Mouse (Mus musculus) intestine, embryonic 14.5 days (tissue): Measurements from ENCODE around the gene Fkbp15. TPM values are rescaled to one million over a fixed set of nuclear protein-coding genes. Genes with fewer than 3 reads are reported as not detected.

Experiments used
- ATAC-seq: fragments of 200-750 bp; cut with Nextera tagmentation; replicated peaks from 2 replicates; pipeline ENCODE4 v1.8.0; 2017; ENCODE audit warnings: low read depth, moderate number of reproducible peaks, moderate TSS enrichment, moderate library complexity; ENCODE audit not compliant: low FRiP score, low TSS enrichment
- DNase-seq: peaks from one replicate; pipeline ENCODE4 v3.0.0-alpha.2; 2018; ENCODE audit warnings: low spot score
- H3K27ac ChIP-seq: fragments of 300-500 bp; sonication (generic); 2 replicates; pipeline ENCODE4 v1.5.1; 2014; ENCODE audit warnings: low read depth, mild to moderate bottlenecking, control low read depth
- H3K27me3 ChIP-seq: fragments of 300-500 bp; sonication (generic); replicated peaks from 2 replicates; pipeline ENCODE4 v1.6.1; 2014; ENCODE audit warnings: low read length, control low read depth; ENCODE audit not compliant: control insufficient read depth, insufficient read depth
- H3K36me3 ChIP-seq: fragments of 300-500 bp; sonication (generic); 2 replicates; pipeline ENCODE4 v1.6.1; 2014; ENCODE audit warnings: low read length, control low read depth; ENCODE audit not compliant: control insufficient read depth, insufficient read depth
- H3K4me1 ChIP-seq: fragments of 300-500 bp; sonication (generic); replicated peaks from 2 replicates; pipeline ENCODE4 v1.6.1; 2014; ENCODE audit warnings: low read length, control low read depth, mixed read lengths; ENCODE audit not compliant: control insufficient read depth, insufficient read depth
- H3K4me2 ChIP-seq: fragments of 300-500 bp; sonication (generic); 2 replicates; pipeline ENCODE4 v1.6.1; 2014; ENCODE audit warnings: low read length
- H3K4me3 ChIP-seq: fragments of 300-500 bp; sonication (generic); 2 replicates; pipeline ENCODE4 v1.5.1; 2014; ENCODE audit warnings: low read depth, low read length, control low read depth, mixed read lengths
- H3K9ac ChIP-seq: fragments of 300-500 bp; sonication (generic); 2 replicates; pipeline ENCODE4 v1.6.1; 2014; ENCODE audit warnings: mild to moderate bottlenecking, low read length
- H3K9me3 ChIP-seq: fragments of 300-500 bp; sonication (generic); 2 replicates; pipeline ENCODE4 v1.6.1; 2016; ENCODE audit warnings: low read length, control low read depth; ENCODE audit not compliant: control insufficient read depth
- WGBS: fragments of 180-500 bp; shearing (Covaris S2); extraction: QIAGEN DNeasy Blood & Tissue Kit; methylation state at CpG from one replicate; pipeline ENCODE4 v1.1.7; 2014; 5-methylcytosine and 5-hydroxymethylcytosine counted together
- polyA plus RNA-seq: library from polyadenylated mRNA; unstranded; fragments of >200 nt; fragmentation: Nextera tagmentation; extraction: Ambion mirVana; gene quantifications from 2 replicates; pipeline ENCODE4 v1.2.1, GENCODE M21; 2014

Gene Fkbp15
- polyA plus RNA-seq, 1 experiment from 2014 or later: 26.3 TPM

DNA sequence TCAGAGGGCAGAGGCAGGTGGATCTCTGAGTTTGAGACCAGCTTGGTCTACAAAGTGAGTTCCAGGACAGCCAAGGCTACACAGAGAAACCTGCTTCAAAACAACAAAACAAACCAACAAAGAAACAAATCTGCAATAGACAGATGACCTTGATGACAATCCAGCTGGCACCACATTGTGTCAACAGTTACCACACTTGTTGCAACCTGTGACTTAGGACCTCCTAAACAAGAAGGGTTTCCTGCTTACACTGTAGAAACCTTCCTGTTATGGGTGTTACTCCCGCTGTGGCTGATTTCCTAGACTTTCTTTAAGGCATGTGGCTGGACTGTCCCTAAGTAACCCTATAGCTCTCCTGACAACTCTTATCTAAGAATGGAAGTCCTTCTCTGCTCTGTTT, 35.5 kb upstream of the Fkbp15 start:
- no peaks in the 10 kb centered on the region for H3K4me1 ChIP-seq
- ATAC-seq (no peak), DNase-seq (no peak)
- no peak overlapping the region for H3K27ac ChIP-seq
- H3K9me3 ChIP-seq: no peaks in the 10 kb centered on the region
- no peak overlapping the region for H3K4me3 ChIP-seq
- no peak overlapping the region for H3K4me2 ChIP-seq
- WGBS: 91% methylated on average over 1 of the region's 1 CpGs
- peaks cover 84% of the 10 kb centered on the region for H3K36me3 ChIP-seq
- H3K9ac ChIP-seq: no peak overlapping the region
- H3K27me3 ChIP-seq: no peaks in the 10 kb centered on the region

- ATAC-seq (no peak), DNase-seq (no peak)
- H3K27ac ChIP-seq: no peak overlapping the region
- H3K4me3 ChIP-seq: no peak overlapping the region
- H3K4me1 ChIP-seq: no peaks in the 10 kb centered on the region
- no peak overlapping the region for H3K4me2 ChIP-seq
- H3K9me3 ChIP-seq: no peaks in the 10 kb centered on the region
- H3K27me3 ChIP-seq: no peaks in the 10 kb centered on the region
- 72% methylated on average over 6 of the region's 6 CpGs for WGBS
- H3K9ac ChIP-seq: no peak overlapping the region
- H3K36me3 ChIP-seq: peaks cover 78% of the 10 kb centered on the region
Measured at GRCm38 (mm10) chr4:62393459-62393858, 33.1 kb upstream of the Fkbp15 start.

GRCm38 (mm10) chr4:62391892-62392291, 31.5 kb upstream of the Fkbp15 start:
- Histone ChIP-seq H3K27ac (no peak overlapping the region), H3K36me3 (peaks cover 78% of the 10 kb centered on the region), H3K9ac (no peak overlapping the region), H3K9me3 (no peaks in the 10 kb centered on the region), H3K4me2 (no peak overlapping the region), H3K4me1 (no peaks in the 10 kb centered on the region), H3K4me3 (no peak overlapping the region), H3K27me3 (no peaks in the 10 kb centered on the region)
- 81% methylated on average over 7 of the region's 7 CpGs for WGBS
- DNase-seq (no peak), ATAC-seq (peak; percentile 28; the same call in 1 of the 2 replicates)

DNA sequence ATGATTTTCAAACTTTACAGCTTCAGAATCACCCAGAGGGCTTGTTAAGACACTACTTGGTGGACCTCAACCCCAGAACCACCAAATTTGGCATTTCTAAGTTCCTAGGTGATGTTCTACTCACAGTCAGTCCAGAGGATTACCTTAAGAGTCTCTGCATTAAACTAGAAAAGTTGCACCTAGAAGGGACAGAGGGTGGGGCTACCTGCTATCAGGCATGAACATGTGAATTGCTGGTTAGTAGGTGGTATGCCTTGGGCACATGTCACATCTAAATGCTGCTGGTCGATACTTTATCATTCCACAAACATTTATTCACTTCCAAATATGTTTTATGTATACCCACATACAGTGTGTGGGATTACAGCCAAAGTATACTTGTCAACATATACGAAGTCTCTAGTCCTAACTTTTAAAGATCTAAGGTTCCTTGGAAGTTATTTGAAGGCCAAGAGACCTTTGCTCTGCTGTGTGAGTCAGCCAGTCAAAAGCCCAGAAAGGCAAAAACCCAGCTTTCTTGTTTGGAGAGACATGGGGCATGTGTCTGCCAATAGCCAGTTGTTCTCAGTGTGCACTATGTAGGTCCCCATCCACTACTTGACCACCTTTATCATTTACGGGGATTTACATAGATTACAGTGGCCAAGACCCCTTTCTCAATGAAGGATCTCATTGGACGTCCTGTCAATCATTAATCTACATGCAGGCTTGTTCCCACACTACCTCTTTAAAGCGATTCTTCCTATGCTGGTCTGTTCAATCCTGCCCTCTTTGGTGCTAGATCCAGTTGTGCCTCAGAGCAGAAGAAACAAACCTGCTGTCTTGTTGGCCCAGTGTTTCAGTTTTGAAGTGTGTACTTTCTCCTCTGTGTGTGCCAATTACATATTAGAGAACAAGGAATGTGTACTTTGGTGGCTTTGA, 29.5 kb upstream of the Fkbp15 start:
- no peaks in the 10 kb centered on the region for H3K27me3 ChIP-seq
- H3K4me1 ChIP-seq: no peaks in the 10 kb centered on the region; the same call in 1 of the 2 replicates
- H3K9ac ChIP-seq: no peak overlapping the region
- H3K4me3 ChIP-seq: no peak overlapping the region
- H3K36me3 ChIP-seq: peaks cover 72% of the 10 kb centered on the region
- H3K4me2 ChIP-seq: no peak overlapping the region
- 82% methylated on average over 5 of the region's 5 CpGs for WGBS
- DNase-seq (no peak), ATAC-seq (peak; percentile 57; the same call in 1 of the 2 replicates)
- H3K27ac ChIP-seq: no peak overlapping the region
- no peaks in the 10 kb centered on the region for H3K9me3 ChIP-seq

GRCm38 (mm10) chr4:62385439-62385838, 25.1 kb upstream of the Fkbp15 start:
- Histone ChIP-seq H3K9me3 (no peaks in the 10 kb centered on the region), H3K9ac (no peak overlapping the region), H3K4me1 (no peaks in the 10 kb centered on the region; the same call in 1 of the 2 replicates), H3K36me3 (peaks cover 45% of the 10 kb centered on the region), H3K27me3 (no peaks in the 10 kb centered on the region), H3K27ac (no peak overlapping the region), H3K4me3 (no peak overlapping the region), H3K4me2 (no peak overlapping the region)
- DNase-seq: no peak
- no peak for ATAC-seq
- 94% methylated on average over 7 of the region's 7 CpGs for WGBS

DNA sequence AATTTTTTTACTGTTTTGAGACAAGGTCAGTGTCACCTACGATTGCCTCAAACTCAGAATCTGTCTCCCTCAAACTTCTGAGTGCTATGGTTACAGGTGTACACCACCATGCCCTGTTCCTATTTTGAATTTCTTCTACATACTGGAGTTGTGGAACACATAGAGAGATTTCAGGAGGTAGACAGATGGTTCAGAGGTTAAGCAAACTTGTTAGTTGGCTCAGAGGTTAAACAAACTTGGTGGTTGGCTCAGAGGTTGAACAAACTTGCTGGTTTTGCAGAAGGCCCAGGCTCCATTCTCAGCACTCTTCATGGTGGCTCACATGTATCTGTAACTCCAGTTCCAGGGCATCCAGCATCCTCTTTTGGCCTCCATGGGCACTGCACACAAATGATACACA, 23.8 kb upstream of the Fkbp15 start:
- H3K4me3 ChIP-seq: no peak overlapping the region
- no peaks in the 10 kb centered on the region for H3K9me3 ChIP-seq
- no peaks in the 10 kb centered on the region; the same call in 1 of the 2 replicates for H3K4me1 ChIP-seq
- no peak overlapping the region for H3K27ac ChIP-seq
- peaks cover 36% of the 10 kb centered on the region for H3K36me3 ChIP-seq
- no peak overlapping the region for H3K9ac ChIP-seq
- no peaks in the 10 kb centered on the region for H3K27me3 ChIP-seq
- DNase-seq (no peak), ATAC-seq (no peak)
- 87% methylated on average over 1 of the region's 1 CpGs for WGBS
- H3K4me2 ChIP-seq: no peak overlapping the region

DNA sequence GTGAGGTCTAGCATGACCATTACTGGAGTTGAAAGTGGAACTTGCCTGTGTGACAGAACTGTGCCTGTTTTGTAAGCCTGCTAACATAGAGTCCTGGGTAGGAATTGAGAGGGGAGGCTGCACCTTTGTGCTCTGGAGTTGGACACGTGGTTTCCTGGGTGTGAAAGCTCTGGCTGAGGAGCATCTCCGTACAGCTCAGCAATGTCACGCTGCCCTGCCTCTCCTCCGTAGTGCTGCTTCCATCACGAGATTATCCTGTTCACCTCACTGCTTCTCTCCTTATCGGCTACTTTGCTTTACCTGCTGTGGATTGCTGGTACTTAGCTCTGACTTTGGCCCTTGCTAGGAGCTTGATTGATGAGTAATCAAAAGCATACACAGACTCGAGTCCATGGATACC, 23.4 kb upstream of the Fkbp15 start:
- H3K27ac ChIP-seq: no peak overlapping the region
- 76% methylated on average over 7 of the region's 7 CpGs for WGBS
- no peak overlapping the region for H3K4me2 ChIP-seq
- H3K9ac ChIP-seq: no peak overlapping the region
- H3K27me3 ChIP-seq: no peaks in the 10 kb centered on the region
- H3K4me3 ChIP-seq: no peak overlapping the region
- ATAC-seq: no peak
- no peaks in the 10 kb centered on the region for H3K9me3 ChIP-seq
- H3K36me3 ChIP-seq: peaks cover 32% of the 10 kb centered on the region
- no peaks in the 10 kb centered on the region; the same call in 1 of the 2 replicates for H3K4me1 ChIP-seq
- DNase-seq: no peak

GRCm38 (mm10) chr4:62383207-62383606, 22.9 kb upstream of the Fkbp15 start:
- DNase-seq (no peak), ATAC-seq (no peak)
- Histone ChIP-seq H3K27ac (no peak overlapping the region), H3K27me3 (no peaks in the 10 kb centered on the region), H3K4me3 (no peak overlapping the region), H3K9me3 (no peaks in the 10 kb centered on the region), H3K4me1 (no peaks in the 10 kb centered on the region; the same call in 1 of the 2 replicates), H3K9ac (no peak overlapping the region), H3K36me3 (peaks cover 26% of the 10 kb centered on the region), H3K4me2 (no peak overlapping the region)
- WGBS: 80% methylated on average over 6 of the region's 6 CpGs
